Mouse (Mus musculus): ENCODE measurements at regions not wholly inside any gene's neighbourhood (a gene's known extent, or its start where the extent isn't known, plus 50 kb on each side); places are given as distances from the start of the nearest gene placed in this dataset.

DNA sequence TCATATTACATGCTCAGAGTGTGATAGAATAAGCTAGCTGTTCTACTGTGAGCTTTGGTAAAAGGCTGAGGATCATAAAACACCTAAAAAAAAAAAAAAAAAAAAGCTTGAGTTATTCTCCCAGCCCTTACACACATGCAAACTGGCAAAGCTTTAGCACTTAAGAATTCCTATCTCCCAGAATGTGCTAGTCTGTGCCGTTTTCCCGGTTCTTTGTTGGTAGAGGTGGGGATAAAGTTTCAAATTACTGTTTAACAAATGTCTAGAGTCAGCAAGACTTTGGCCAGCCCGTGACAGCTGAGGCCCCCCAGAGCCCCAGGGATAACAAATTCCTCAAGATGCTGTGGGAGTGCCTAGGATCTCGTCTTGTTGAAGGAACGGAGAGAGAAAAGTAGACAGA lies 254.3 kb upstream of the Mgmt start:
- DNase-seq (ENCODE audit: extremely low read depth, low read depth, low spot score) = no peak
- Histone ChIP-seq H3K27me3 (ENCODE audit: control insufficient read depth, insufficient read depth, low read length) (peaks cover 5% of the 10 kb centered on the region; the same call in 1 of the 2 replicates), H3K4me1 (ENCODE audit: control insufficient read depth, insufficient read depth, low read length) (no peaks in the 10 kb centered on the region), H3K79me2 (ENCODE audit: control insufficient read depth, insufficient read depth, low read length) (no peaks in the 10 kb centered on the region), H3K27ac (replicated peaks; ENCODE audit: insufficient read depth, low read depth, low read length) (no peak overlapping the region), H3K4me3 (ENCODE audit: insufficient read depth, low read depth, low read length) (no peak overlapping the region), H3K9ac (ENCODE audit: low read depth, low read length) (no peak overlapping the region), H3K36me3 (ENCODE audit: control insufficient read depth, insufficient read depth, low read length) (no peaks in the 10 kb centered on the region)
- no peak for TF ChIP-seq CTCF (IDR thresholded peaks at IDR 0.05; ENCODE audit: low read depth, low read length)
- TF ChIP-seq POLR2A (IDR thresholded peaks at IDR 0.05; ENCODE audit: extremely low read depth, insufficient read depth, low read length) = no peak
- WGBS = 24% methylated on average over 5 of the region's 5 CpGs

DNA sequence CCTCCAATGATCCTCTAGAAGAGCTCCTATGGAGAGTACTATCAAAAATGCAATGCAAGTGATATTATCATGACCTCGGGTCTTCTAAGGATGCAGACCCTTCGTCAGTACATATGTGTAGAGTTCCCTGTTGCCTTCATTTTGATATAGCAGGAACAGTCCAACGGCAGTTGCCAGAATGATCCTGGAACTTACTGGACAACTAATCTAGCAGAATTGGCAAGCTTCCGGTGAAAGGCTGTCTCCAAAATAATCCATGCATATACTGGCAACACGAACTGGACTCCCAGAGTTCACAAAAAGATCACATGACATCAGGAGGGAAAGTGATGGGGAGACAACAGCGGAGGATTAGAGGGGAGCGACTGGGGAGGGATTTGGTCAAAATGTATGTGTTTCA lies 253.6 kb upstream of the Mgmt start:
- no peaks in the 10 kb centered on the region for H3K36me3 ChIP-seq (ENCODE audit: control insufficient read depth, insufficient read depth, low read length)
- no peak overlapping the region for H3K4me3 ChIP-seq (ENCODE audit: insufficient read depth, low read depth, low read length)
- TF ChIP-seq CTCF (IDR thresholded peaks at IDR 0.05; ENCODE audit: low read depth, low read length) (no peak), POLR2A (IDR thresholded peaks at IDR 0.05; ENCODE audit: extremely low read depth, insufficient read depth, low read length) (no peak)
- DNase-seq (ENCODE audit: extremely low read depth, low read depth, low spot score) = no peak
- 77% methylated on average over 7 of the region's 7 CpGs for WGBS
- no peak overlapping the region for H3K27ac ChIP-seq (replicated peaks; ENCODE audit: insufficient read depth, low read depth, low read length)
- no peak overlapping the region for H3K9ac ChIP-seq (ENCODE audit: low read depth, low read length)
- H3K79me2 ChIP-seq (ENCODE audit: control insufficient read depth, insufficient read depth, low read length) = no peaks in the 10 kb centered on the region
- H3K27me3 ChIP-seq (ENCODE audit: control insufficient read depth, insufficient read depth, low read length) = peaks cover 5% of the 10 kb centered on the region; the same call in 1 of the 2 replicates
- H3K4me1 ChIP-seq (ENCODE audit: control insufficient read depth, insufficient read depth, low read length) = no peaks in the 10 kb centered on the region

DNA sequence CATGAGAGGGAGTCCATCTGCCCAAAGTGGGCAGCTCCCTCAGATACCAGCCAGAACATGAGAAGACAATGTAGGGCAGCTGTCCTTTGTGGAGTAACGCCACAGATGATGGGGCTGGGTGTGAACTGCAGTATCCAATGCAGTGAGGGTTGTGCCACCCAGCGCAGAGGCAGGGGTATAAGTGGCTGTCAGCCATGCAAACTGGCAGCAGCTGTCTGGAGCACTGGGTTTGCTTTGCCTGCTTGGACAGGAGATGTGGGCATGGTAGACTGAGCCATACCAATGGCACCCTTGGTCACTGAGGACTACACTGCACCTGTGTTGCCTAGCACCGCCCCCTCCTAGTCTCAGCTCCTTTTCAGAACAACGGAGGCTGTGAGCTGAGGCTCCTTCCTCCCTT lies 244.6 kb upstream of the Mgmt start:
- Histone ChIP-seq H3K27me3 (ENCODE audit: control insufficient read depth, insufficient read depth, low read length) (0 out of 2 replicates have a peak, but pooled peaks cover 2% of the 10 kb centered on the region), H3K79me2 (ENCODE audit: control insufficient read depth, insufficient read depth, low read length) (no peaks in the 10 kb centered on the region), H3K4me1 (ENCODE audit: control insufficient read depth, insufficient read depth, low read length) (no peaks in the 10 kb centered on the region), H3K36me3 (ENCODE audit: control insufficient read depth, insufficient read depth, low read length) (no peaks in the 10 kb centered on the region), H3K4me3 (ENCODE audit: insufficient read depth, low read depth, low read length) (no peak overlapping the region), H3K9ac (ENCODE audit: low read depth, low read length) (no peak overlapping the region), H3K27ac (replicated peaks; ENCODE audit: insufficient read depth, low read depth, low read length) (no peak overlapping the region)
- WGBS = 71% methylated on average over 4 of the region's 4 CpGs
- TF ChIP-seq CTCF (IDR thresholded peaks at IDR 0.05; ENCODE audit: low read depth, low read length) (no peak), POLR2A (IDR thresholded peaks at IDR 0.05; ENCODE audit: extremely low read depth, insufficient read depth, low read length) (no peak)
- no peak for DNase-seq (ENCODE audit: extremely low read depth, low read depth, low spot score)

DNA sequence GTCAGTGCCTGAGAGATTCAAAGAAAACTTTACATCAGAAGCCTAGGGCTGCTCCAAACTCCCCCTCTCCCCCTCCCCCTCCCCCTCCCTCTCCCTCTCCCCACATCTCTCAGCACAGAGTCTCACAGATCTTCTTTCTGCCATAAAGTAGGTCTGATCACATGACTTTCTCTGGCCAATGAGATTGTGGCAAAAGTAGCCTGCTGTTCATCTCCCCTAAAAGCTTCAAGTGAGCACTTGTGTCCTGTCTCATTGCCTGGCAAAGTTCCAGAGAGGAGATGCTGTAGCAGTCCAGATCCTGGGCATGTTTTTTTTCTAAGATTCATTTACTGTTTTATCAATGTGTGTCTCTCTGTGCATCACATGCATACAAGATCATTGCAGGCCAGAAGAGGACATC lies 234.5 kb upstream of the Mgmt start:
- H3K36me3 ChIP-seq (ENCODE audit: control insufficient read depth, insufficient read depth, low read length) = no peaks in the 10 kb centered on the region
- no peak overlapping the region for H3K27ac ChIP-seq (replicated peaks; ENCODE audit: insufficient read depth, low read depth, low read length)
- H3K27me3 ChIP-seq (ENCODE audit: control insufficient read depth, insufficient read depth, low read length) = no peaks in the 10 kb centered on the region
- DNase-seq (ENCODE audit: extremely low read depth, low read depth, low spot score) = no peak
- H3K4me3 ChIP-seq (ENCODE audit: insufficient read depth, low read depth, low read length) = no peak overlapping the region
- no peak overlapping the region for H3K9ac ChIP-seq (ENCODE audit: low read depth, low read length)
- no peaks in the 10 kb centered on the region for H3K4me1 ChIP-seq (ENCODE audit: control insufficient read depth, insufficient read depth, low read length)
- H3K79me2 ChIP-seq (ENCODE audit: control insufficient read depth, insufficient read depth, low read length) = no peaks in the 10 kb centered on the region
- TF ChIP-seq CTCF (IDR thresholded peaks at IDR 0.05; ENCODE audit: low read depth, low read length) = no peak
- TF ChIP-seq POLR2A (IDR thresholded peaks at IDR 0.05; ENCODE audit: extremely low read depth, insufficient read depth, low read length) = no peak

DNA sequence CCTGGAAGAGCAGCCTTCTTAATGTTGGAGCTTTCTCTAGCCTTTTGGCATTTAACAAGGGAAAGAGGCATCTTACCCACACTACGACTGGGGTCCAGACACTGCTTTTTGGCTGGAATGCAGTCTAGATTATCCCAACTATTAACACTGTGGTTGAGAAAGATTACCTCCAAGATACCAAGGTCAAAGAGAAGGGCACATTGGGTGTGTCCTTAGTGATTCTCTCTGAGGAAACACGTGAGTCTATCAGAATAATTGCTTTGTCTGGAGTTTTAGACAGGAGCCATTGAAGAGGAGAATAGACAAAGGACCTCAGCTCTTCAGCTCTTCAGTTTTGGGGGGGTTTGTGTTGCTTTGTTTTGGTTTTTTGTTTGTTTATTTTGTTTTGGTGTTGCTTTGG lies 234.0 kb upstream of the Mgmt start:
- no peak for DNase-seq (ENCODE audit: extremely low read depth, low read depth, low spot score)
- no peak overlapping the region for H3K27ac ChIP-seq (replicated peaks; ENCODE audit: insufficient read depth, low read depth, low read length)
- TF ChIP-seq CTCF (IDR thresholded peaks at IDR 0.05; ENCODE audit: low read depth, low read length) (no peak), POLR2A (IDR thresholded peaks at IDR 0.05; ENCODE audit: extremely low read depth, insufficient read depth, low read length) (no peak)
- H3K36me3 ChIP-seq (ENCODE audit: control insufficient read depth, insufficient read depth, low read length) = no peaks in the 10 kb centered on the region
- no peaks in the 10 kb centered on the region for H3K79me2 ChIP-seq (ENCODE audit: control insufficient read depth, insufficient read depth, low read length)
- no peak overlapping the region for H3K9ac ChIP-seq (ENCODE audit: low read depth, low read length)
- no peak overlapping the region for H3K4me3 ChIP-seq (ENCODE audit: insufficient read depth, low read depth, low read length)
- WGBS = 73% methylated on average over 2 of the region's 2 CpGs
- H3K27me3 ChIP-seq (ENCODE audit: control insufficient read depth, insufficient read depth, low read length) = no peaks in the 10 kb centered on the region
- no peaks in the 10 kb centered on the region for H3K4me1 ChIP-seq (ENCODE audit: control insufficient read depth, insufficient read depth, low read length)

DNA sequence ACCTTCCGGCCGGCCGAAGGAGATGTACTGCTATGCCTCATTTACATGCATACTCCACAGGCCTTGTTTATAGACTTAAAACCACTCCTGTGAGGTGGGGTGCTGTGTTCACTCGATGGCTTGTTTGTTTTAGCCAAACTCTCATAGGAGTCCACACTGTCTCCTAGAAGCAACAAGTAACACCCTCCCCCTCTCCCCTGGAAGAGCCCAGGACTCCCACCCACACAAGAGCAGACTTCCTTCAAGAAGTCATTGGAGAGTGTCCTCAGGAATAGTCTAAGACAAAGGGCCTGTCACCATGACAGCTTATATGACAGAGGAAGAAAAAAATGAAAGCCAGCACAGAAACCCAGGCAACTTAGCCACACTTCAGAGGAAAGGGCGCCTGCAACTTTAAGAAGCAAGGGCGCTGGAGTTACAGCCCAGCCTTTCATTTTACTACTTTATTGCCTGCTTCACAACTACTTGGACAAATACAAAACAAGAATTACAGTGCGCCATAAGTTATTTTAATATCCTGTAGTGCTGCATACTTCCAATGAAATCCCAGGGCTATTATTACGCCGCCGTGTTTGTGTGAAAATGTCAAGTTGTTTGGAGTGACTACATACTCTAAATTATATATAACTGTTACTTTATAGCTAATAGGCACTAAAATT lies 229.9 kb upstream of the Mgmt start:
- H3K27me3 ChIP-seq (ENCODE audit: control insufficient read depth, insufficient read depth, low read length) = no peaks in the 10 kb centered on the region
- TF ChIP-seq POLR2A (IDR thresholded peaks at IDR 0.05; ENCODE audit: extremely low read depth, insufficient read depth, low read length) (no peak), CTCF (IDR thresholded peaks at IDR 0.05; ENCODE audit: low read depth, low read length) (no peak)
- no peaks in the 10 kb centered on the region for H3K79me2 ChIP-seq (ENCODE audit: control insufficient read depth, insufficient read depth, low read length)
- no peaks in the 10 kb centered on the region for H3K4me1 ChIP-seq (ENCODE audit: control insufficient read depth, insufficient read depth, low read length)
- H3K36me3 ChIP-seq (ENCODE audit: control insufficient read depth, insufficient read depth, low read length) = no peaks in the 10 kb centered on the region
- H3K27ac ChIP-seq (replicated peaks; ENCODE audit: insufficient read depth, low read depth, low read length) = no peak overlapping the region
- H3K4me3 ChIP-seq (ENCODE audit: insufficient read depth, low read depth, low read length) = no peak overlapping the region
- no peak overlapping the region for H3K9ac ChIP-seq (ENCODE audit: low read depth, low read length)
- WGBS = 89% methylated on average over 10 of the region's 10 CpGs
- DNase-seq (ENCODE audit: extremely low read depth, low read depth, low spot score) = no peak
